Mouse (Mus musculus) limb, embryonic 11.5 days (tissue): ENCODE measurements around the gene Lgals1. TPM values are rescaled to one million over a fixed set of nuclear protein-coding genes. Genes with fewer than 3 reads are reported as not detected.

Experiments used
- ATAC-seq: fragments of 200-750 bp; cut with Nextera tagmentation; 2 replicates; pipeline ENCODE4 v1.8.0; 2017; ENCODE audit warnings: low read depth; ENCODE audit not compliant: insufficient number of reproducible peaks, low FRiP score, low TSS enrichment
- DNase-seq: peaks from one replicate; pipeline ENCODE4 v3.0.0-alpha.2; 2015; ENCODE audit warnings: low spot score
- H3K27ac ChIP-seq: fragments of 300-500 bp; sonication (generic); replicated peaks from 2 replicates; pipeline ENCODE4 v1.5.1; 2014; ENCODE audit warnings: low read depth, mild to moderate bottlenecking, low read length
- H3K27me3 ChIP-seq: fragments of 300-500 bp; sonication (generic); 2 replicates; pipeline ENCODE4 v1.6.1; 2014; ENCODE audit warnings: mild to moderate bottlenecking, low read length, mixed read lengths; ENCODE audit not compliant: control insufficient read depth, insufficient read depth
- H3K36me3 ChIP-seq: fragments of 300-500 bp; sonication (generic); 2 replicates; pipeline ENCODE4 v1.6.1; 2014; ENCODE audit warnings: mild to moderate bottlenecking, low read length, moderate library complexity, mixed read lengths; ENCODE audit not compliant: control insufficient read depth, insufficient read depth
- H3K4me1 ChIP-seq: fragments of 300-500 bp; sonication (generic); 2 replicates; pipeline ENCODE4 v1.6.1; 2014; ENCODE audit warnings: low read length, mixed read lengths; ENCODE audit not compliant: control insufficient read depth, insufficient read depth
- H3K4me2 ChIP-seq: fragments of 300-500 bp; sonication (generic); 2 replicates; pipeline ENCODE4 v1.6.1; 2014; ENCODE audit warnings: low read depth, mild to moderate bottlenecking, moderate library complexity; ENCODE audit not compliant: severe bottlenecking
- H3K4me3 ChIP-seq: fragments of 300-500 bp; sonication (generic); 2 replicates; pipeline ENCODE4 v1.5.1; 2014; ENCODE audit warnings: low read depth, low read length
- H3K9ac ChIP-seq: fragments of 300-500 bp; sonication (generic); 2 replicates; pipeline ENCODE4 v1.6.1; 2014; ENCODE audit warnings: mild to moderate bottlenecking, low read length
- H3K9me3 ChIP-seq: fragments of 300-500 bp; sonication (generic); 2 replicates; pipeline ENCODE4 v1.6.1; 2016; ENCODE audit warnings: low read length; ENCODE audit not compliant: control insufficient read depth
- WGBS: fragments of 180-500 bp; shearing (Covaris S2); extraction: QIAGEN DNeasy Blood & Tissue Kit; methylation state at CpG from one replicate; pipeline ENCODE4 v1.1.7; 2014; 5-methylcytosine and 5-hydroxymethylcytosine counted together
- polyA plus RNA-seq: library from polyadenylated mRNA; unstranded; fragments of >200 nt; fragmentation: Nextera tagmentation; extraction: Ambion mirVana; gene quantifications from 2 replicates; pipeline ENCODE4 v1.2.1, GENCODE M21; 2014

Lgals1 gene
- polyA plus RNA-seq, 1 experiment from 2014 or later, result 570 TPM

GRCm38 (mm10) chr15:78900585-78901421, 25.7 kb upstream of the Lgals1 start:
- 0 out of 2 replicates have a peak, but pooled peaks have one; percentile 22 for ATAC-seq

GRCm38 (mm10) chr15:78901422-78901789, 25.1 kb upstream of the Lgals1 start:
- DNase-seq (peak; percentile 45), ATAC-seq (no peak)
- peaks cover 16% of the 10 kb centered on the region for H3K36me3 ChIP-seq
- peak overlapping the region; percentile 67; the same call in 1 of the 2 replicates for H3K27ac ChIP-seq
- 45% methylated on average over 8 of the region's 8 CpGs for WGBS
- no peaks in the 10 kb centered on the region for H3K9me3 ChIP-seq
- H3K4me1 ChIP-seq, result peaks cover 20% of the 10 kb centered on the region
- no peaks in the 10 kb centered on the region for H3K27me3 ChIP-seq
- peak overlapping the region; percentile 77 for H3K4me2 ChIP-seq
- H3K9ac ChIP-seq, result peak overlapping the region; percentile 76; the same call in 1 of the 2 replicates
- H3K4me3 ChIP-seq, result peak overlapping the region; percentile 85

More at GRCm38 (mm10) chr15:78900585-78901421, 25.7 kb upstream of the Lgals1 start:
- H3K4me2 ChIP-seq, result peak overlapping the region; percentile 77
- DNase-seq, result no peak
- no peaks in the 10 kb centered on the region for H3K9me3 ChIP-seq
- peak overlapping the region; percentile 67; the same call in 1 of the 2 replicates for H3K27ac ChIP-seq
- peak overlapping the region; percentile 76 for H3K9ac ChIP-seq
- 9% methylated on average over 18 of the region's 18 CpGs for WGBS
- no peaks in the 10 kb centered on the region for H3K27me3 ChIP-seq
- peak overlapping the region; percentile 85 for H3K4me3 ChIP-seq
- peaks cover 20% of the 10 kb centered on the region for H3K4me1 ChIP-seq
- H3K36me3 ChIP-seq, result peaks cover 11% of the 10 kb centered on the region; the same call in 1 of the 2 replicates

GRCm38 (mm10) chr15:78903243-78903642, 23.3 kb upstream of the Lgals1 start:
- no peaks in the 10 kb centered on the region for H3K27me3 ChIP-seq
- H3K9me3 ChIP-seq, result no peaks in the 10 kb centered on the region
- DNase-seq (peak; percentile 90), ATAC-seq (no peak)
- no peak overlapping the region for H3K4me2 ChIP-seq
- no peak overlapping the region for H3K4me3 ChIP-seq
- 15% methylated on average over 2 of the region's 2 CpGs for WGBS
- H3K4me1 ChIP-seq, result peaks cover 20% of the 10 kb centered on the region
- no peak overlapping the region for H3K9ac ChIP-seq
- H3K36me3 ChIP-seq, result peaks cover 17% of the 10 kb centered on the region
- H3K27ac ChIP-seq, result no peak overlapping the region

- no peak overlapping the region for H3K27ac ChIP-seq
- DNase-seq (no peak), ATAC-seq (no peak)
- WGBS, result 86% methylated on average over 7 of the region's 7 CpGs
- H3K4me1 ChIP-seq, result 0 out of 2 replicates have a peak, but pooled peaks cover 3% of the 10 kb centered on the region
- H3K9me3 ChIP-seq, result no peaks in the 10 kb centered on the region
- H3K4me3 ChIP-seq, result no peak overlapping the region
- H3K36me3 ChIP-seq, result peaks cover 18% of the 10 kb centered on the region
- H3K9ac ChIP-seq, result no peak overlapping the region
- no peaks in the 10 kb centered on the region for H3K27me3 ChIP-seq
- no peak overlapping the region for H3K4me2 ChIP-seq
Observed at GRCm38 (mm10) chr15:78908399-78908798, 18.1 kb upstream of the Lgals1 start.

GRCm38 (mm10) chr15:78908982-78909381, 17.5 kb upstream of the Lgals1 start:
- DNase-seq (no peak), ATAC-seq (no peak)
- no peak overlapping the region for H3K9ac ChIP-seq
- 0 out of 2 replicates have a peak, but pooled peaks cover 3% of the 10 kb centered on the region for H3K4me1 ChIP-seq
- WGBS, result 91% methylated on average over 8 of the region's 8 CpGs
- peaks cover 18% of the 10 kb centered on the region for H3K36me3 ChIP-seq
- H3K4me2 ChIP-seq, result no peak overlapping the region
- H3K27ac ChIP-seq, result no peak overlapping the region
- no peaks in the 10 kb centered on the region for H3K9me3 ChIP-seq
- H3K4me3 ChIP-seq, result no peak overlapping the region
- no peaks in the 10 kb centered on the region for H3K27me3 ChIP-seq

- 46% methylated on average over 9 of the region's 9 CpGs for WGBS
- no peaks in the 10 kb centered on the region for H3K27me3 ChIP-seq
- no peak overlapping the region for H3K9ac ChIP-seq
- peaks cover 20% of the 10 kb centered on the region for H3K4me1 ChIP-seq
- H3K9me3 ChIP-seq, result no peaks in the 10 kb centered on the region
- no peak overlapping the region for H3K4me2 ChIP-seq
- ATAC-seq, result no peak
- H3K36me3 ChIP-seq, result peaks cover 6% of the 10 kb centered on the region; the same call in 1 of the 2 replicates
- H3K27ac ChIP-seq, result no peak overlapping the region
- peak; percentile 55 for DNase-seq
- H3K4me3 ChIP-seq, result no peak overlapping the region
Observed at GRCm38 (mm10) chr15:78912040-78912439, 14.5 kb upstream of the Lgals1 start.

- H3K9me3 ChIP-seq, result no peaks in the 10 kb centered on the region
- peaks cover 20% of the 10 kb centered on the region for H3K4me1 ChIP-seq
- under 1% methylated on average over 50 of the region's 51 CpGs for WGBS
- H3K27ac ChIP-seq, result peak within 1 kb of the TSS; percentile 85
- peaks cover 7% of the 10 kb centered on the region; the same call in 1 of the 2 replicates for H3K36me3 ChIP-seq
- peak; percentile 91 for ATAC-seq
- peak within 1 kb of the TSS; percentile 86 for H3K9ac ChIP-seq
- H3K27me3 ChIP-seq, result no peaks in the 10 kb centered on the region
- DNase-seq, result peak; percentile 98
- H3K4me2 ChIP-seq, result peak within 1 kb of the TSS; percentile 95
- H3K4me3 ChIP-seq, result peak within 1 kb of the TSS; percentile 85
Observed at GRCm38 (mm10) chr15:78913632-78914090, 12.9 kb upstream of the Lgals1 start, which contains the start of gene Pdxp. Pdxp (plus strand) TSS chr15:78913919.

- peaks cover 20% of the 10 kb centered on the region for H3K4me1 ChIP-seq
- H3K27ac ChIP-seq, result peak overlapping the region; percentile 85
- H3K4me2 ChIP-seq, result peak overlapping the region; percentile 95
- H3K36me3 ChIP-seq, result peaks cover 5% of the 10 kb centered on the region; the same call in 1 of the 2 replicates
- peak; percentile 56 for DNase-seq
- peak overlapping the region; percentile 86 for H3K9ac ChIP-seq
- under 1% methylated on average over 77 of the region's 87 CpGs for WGBS
- H3K27me3 ChIP-seq, result no peaks in the 10 kb centered on the region
- peak overlapping the region; percentile 85 for H3K4me3 ChIP-seq
- peak; percentile 33; the same call in 1 of the 2 replicates for ATAC-seq
- H3K9me3 ChIP-seq, result no peaks in the 10 kb centered on the region
Observed at GRCm38 (mm10) chr15:78914091-78914822, 12.3 kb upstream of the Lgals1 start.
